8 mouse cellular contexts compared by ENCODE assay signal in genomic region chr6:4489366-4490245, GRCm38 (mm10). TPM values are rescaled to one million over a fixed set of nuclear protein-coding genes. Genes with fewer than 3 reads are reported as not detected.
DNase-seq lines count a peak whose midpoint lies in the region; ATAC-seq lines count a peak whose summit lies in the region.

No protein-coding gene starts in this region.

- peak; percentile 89 for ATAC-seq in embryonic facial prominence, embryonic 11.5 days (replicated peaks; ENCODE audit: insufficient number of reproducible peaks, low FRiP score, low TSS enrichment, low read depth)
- no peak; the same call in 1 of the 2 replicates for ATAC-seq in neural tube, embryonic 12.5 days (ENCODE audit: low FRiP score, low read depth)
- no peak for ATAC-seq in megakaryocyte-erythroid progenitor cell, adult 5-6 weeks (replicated peaks; ENCODE audit: low FRiP score, low TSS enrichment, poor library complexity, severe bottlenecking)

- WGBS in embryonic facial prominence, embryonic 11.5 days: 18% methylated on average over 6 of the region's 6 CpGs
- 47% methylated on average over 6 of the region's 6 CpGs for WGBS in neural tube, embryonic 12.5 days

- peaks cover 3% of the 10 kb centered on the region for H3K4me1 ChIP-seq in embryonic facial prominence, embryonic 11.5 days (ENCODE audit: control insufficient read depth, insufficient read depth, low read length)
- H3K4me1 ChIP-seq in neural tube, embryonic 12.5 days: peaks cover 4% of the 10 kb centered on the region

- DNase-seq in adipocyte (ENCODE audit: low spot score): peak; percentile 84
- DNase-seq in embryonic facial prominence, embryonic 11.5 days (ENCODE audit: low spot score): peak; percentile 93
- DNase-seq in heart, postnatal 10 days: peak; percentile 80
- DNase-seq in kidney, postnatal 36 days: peak; percentile 59 to 73
- DNase-seq in spleen, postnatal 4 days (ENCODE audit: low spot score in 2 of 2): no peak
- no peak for DNase-seq in thymus, adult 18-20 months

- peak overlapping the region; percentile 35; the same call in 1 of the 2 replicates for H3K9ac ChIP-seq in embryonic facial prominence, embryonic 11.5 days (replicated peaks; ENCODE audit: low read length)
- no peak overlapping the region for H3K9ac ChIP-seq in neural tube, embryonic 12.5 days

- no peaks in the 10 kb centered on the region for H3K36me3 ChIP-seq in embryonic facial prominence, embryonic 11.5 days (replicated peaks; ENCODE audit: control insufficient read depth, insufficient read depth, low read depth, low read length)
- no peaks in the 10 kb centered on the region for H3K36me3 ChIP-seq in neural tube, embryonic 12.5 days

- intact Hi-C loops in heart, postnatal 10 days (cut with DNase I): loop anchor here (10.0 kb wide), 1 partner anchor 485 kb away; the partner anchor contains the start of gene Gng11

- no peaks in the 10 kb centered on the region for H3K9me3 ChIP-seq in embryonic facial prominence, embryonic 11.5 days (replicated peaks; ENCODE audit: control insufficient read depth, low read length)
- H3K9me3 ChIP-seq in neural tube, embryonic 12.5 days: no peaks in the 10 kb centered on the region

- no peaks in the 10 kb centered on the region for H3K27me3 ChIP-seq in embryonic facial prominence, embryonic 11.5 days (ENCODE audit: control insufficient read depth, insufficient read depth, low read length)
- H3K27me3 ChIP-seq in neural tube, embryonic 12.5 days (replicated peaks): no peaks in the 10 kb centered on the region

- H3K4me2 ChIP-seq in embryonic facial prominence, embryonic 11.5 days (ENCODE audit: low read depth, low read length): peak overlapping the region; percentile 6
- H3K4me2 ChIP-seq in neural tube, embryonic 12.5 days (replicated peaks): peak overlapping the region; percentile 18; the same call in 1 of the 2 replicates

- peak overlapping the region; percentile 90 for H3K27ac ChIP-seq in embryonic facial prominence, embryonic 11.5 days (replicated peaks; ENCODE audit: low read depth, low read length)
- no peak overlapping the region for H3K27ac ChIP-seq in neural tube, embryonic 12.5 days

- no peak overlapping the region for H3K4me3 ChIP-seq in embryonic facial prominence, embryonic 11.5 days (ENCODE audit: low read depth, low read length)
- no peak overlapping the region for H3K4me3 ChIP-seq in neural tube, embryonic 12.5 days

RNA-seq across cellular contexts. Expression of gene Col1a2, which starts 15.0 kb away (rescaled TPM):
- 225 and 245 TPM in 2 replicates for polyA plus RNA-seq in embryonic facial prominence, embryonic 11.5 days (2014; fragmentation: Nextera tagmentation; extraction: Ambion mirVana)
- total RNA-seq in heart, postnatal 10 days (2021): 100 to 1,000 TPM; 594 to 659 TPM
- polyA plus RNA-seq in neural tube, embryonic 12.5 days (2016; fragmentation: Nextera tagmentation; extraction: Ambion mirVana): 202 and 212 TPM in 2 replicates
- 0.26 and 0.37 TPM in 2 replicates for total RNA-seq in megakaryocyte-erythroid progenitor cell, adult 5-6 weeks (2014; fragmentation: Nextera tagmentation)
- total RNA-seq in megakaryocyte-erythroid progenitor cell, adult 5-6 weeks (2017): 0.80 and 0.91 TPM in 2 replicates

Comparison
In these comparisons a context has a peak if more than half of its experiments do, and no peak if none do; other contexts are left out.
1. DNase-seq: peak in adipocyte (single experiment), embryonic facial prominence, embryonic 11.5 days (single experiment), heart, postnatal 10 days (2 of 2) and kidney, postnatal 36 days (2 of 2); none in spleen, postnatal 4 days (0 of 2) and thymus, adult 18-20 months (0 of 2).
2. RNA of gene Col1a2, which starts 15.0 kb away (total RNA-seq): 594 to 659 TPM in heart, postnatal 10 days; 0.26 to 0.91 TPM in megakaryocyte-erythroid progenitor cell, adult 5-6 weeks; every median in the first group is over 100 times any median in the second.